Mouse (Mus musculus): Measurements from ENCODE around the gene Lrrc42.

Gene Lrrc42

GRCm38 (mm10) chr4:107203001-107203400, 50.3 kb downstream of the Lrrc42 start:
- DNase-seq (ENCODE audit: extremely low read depth, insufficient read length, low spot score) = no peak

- no peak for DNase-seq (ENCODE audit: extremely low read depth, insufficient read length, low spot score)
Observed at GRCm38 (mm10) chr4:107201779-107202178, 51.6 kb downstream of the Lrrc42 start.

GRCm38 (mm10) chr4:107198072-107198471, 55.3 kb downstream of the Lrrc42 start:
- no peak for DNase-seq (ENCODE audit: extremely low read depth, insufficient read length, low spot score)

GRCm38 (mm10) chr4:107196454-107196853, 56.9 kb downstream of the Lrrc42 start:
- no peak for DNase-seq (ENCODE audit: extremely low read depth, insufficient read length, low spot score)

- DNase-seq (ENCODE audit: extremely low read depth, insufficient read length, low spot score) = no peak
Observed at GRCm38 (mm10) chr4:107193841-107194240, 59.5 kb downstream of the Lrrc42 start.

GRCm38 (mm10) chr4:107185703-107186102, 67.6 kb downstream of the Lrrc42 start:
- DNase-seq (ENCODE audit: extremely low read depth, insufficient read length, low spot score) = no peak

Data from 3134 (cell line).